Mouse (Mus musculus): ENCODE measurements at regions not wholly inside any gene's neighbourhood (a gene's known extent, or its start where the extent isn't known, plus 50 kb on each side); places are given as distances from the start of the nearest gene placed in this dataset.

- no peak for DNase-seq (ENCODE audit: low read depth, low spot score)
Observed at GRCm38 (mm10) chr15:23536691-23537090, 987.9 kb downstream of the Cdh18 start.

- no peak for DNase-seq (ENCODE audit: low read depth, low spot score)
Observed at GRCm38 (mm10) chr15:23537449-23537848, 988.6 kb downstream of the Cdh18 start.

GRCm38 (mm10) chr15:23560136-23560535 lies 1011.3 kb downstream of the Cdh18 start:
- DNase-seq (ENCODE audit: low read depth, low spot score), result no peak

GRCm38 (mm10) chr15:23562181-23562580 lies 1013.4 kb downstream of the Cdh18 start:
- no peak for DNase-seq (ENCODE audit: low read depth, low spot score)

GRCm38 (mm10) chr15:23564981-23565380 lies 1016.2 kb downstream of the Cdh18 start:
- DNase-seq (ENCODE audit: low read depth, low spot score), result no peak

GRCm38 (mm10) chr15:23566886-23567655 lies 1018.2 kb downstream of the Cdh18 start:
- no peak for DNase-seq (ENCODE audit: low read depth, low spot score)

GRCm38 (mm10) chr15:23568651-23569050 lies 1019.8 kb downstream of the Cdh18 start:
- DNase-seq (ENCODE audit: low read depth, low spot score), result peak; percentile 1

GRCm38 (mm10) chr15:23581898-23582297 lies 1033.1 kb downstream of the Cdh18 start:
- DNase-seq (ENCODE audit: low read depth, low spot score), result no peak

GRCm38 (mm10) chr15:23590451-23590850 lies 1041.6 kb downstream of the Cdh18 start:
- DNase-seq (ENCODE audit: low read depth, low spot score), result no peak

GRCm38 (mm10) chr15:23600445-23600844 lies 1051.6 kb downstream of the Cdh18 start:
- DNase-seq (ENCODE audit: low read depth, low spot score), result no peak
